Mouse (Mus musculus) embryonic facial prominence, embryonic 12.5 days (tissue): Measurements from ENCODE around the gene Aox4. TPM values are rescaled to one million over a fixed set of nuclear protein-coding genes. Genes with fewer than 3 reads are reported as not detected.

Experiments used
- ATAC-seq: fragments of 200-750 bp; cut with Nextera tagmentation; 2 replicates; pipeline ENCODE4 v1.8.0; 2017; ENCODE audit not compliant: insufficient number of reproducible peaks, insufficient read depth, low FRiP score, low TSS enrichment
- H3K27ac ChIP-seq: fragments of 300-500 bp; sonication (generic); 2 replicates; pipeline ENCODE4 v1.5.1; 2016; ENCODE audit warnings: mild to moderate bottlenecking
- H3K27me3 ChIP-seq: fragments of 300-500 bp; sonication (generic); 2 replicates; pipeline ENCODE4 v1.6.1; 2016; ENCODE audit warnings: mild to moderate bottlenecking, moderate library complexity
- H3K36me3 ChIP-seq: fragments of 300-500 bp; sonication (generic); 2 replicates; pipeline ENCODE4 v1.6.1; 2016; ENCODE audit warnings: mild to moderate bottlenecking
- H3K4me1 ChIP-seq: fragments of 300-500 bp; sonication (generic); 2 replicates; pipeline ENCODE4 v1.6.1; 2016
- H3K4me2 ChIP-seq: fragments of 300-500 bp; sonication (generic); replicated peaks from 2 replicates; pipeline ENCODE4 v1.6.1; 2016; ENCODE audit warnings: mild to moderate bottlenecking, moderate library complexity
- H3K4me3 ChIP-seq: fragments of 300-500 bp; sonication (generic); 2 replicates; pipeline ENCODE4 v1.5.1; 2016; ENCODE audit warnings: mild to moderate bottlenecking
- H3K9ac ChIP-seq: fragments of 300-500 bp; sonication (generic); 2 replicates; pipeline ENCODE4 v1.6.1; 2016; ENCODE audit warnings: mild to moderate bottlenecking, moderate library complexity
- H3K9me3 ChIP-seq: fragments of 300-500 bp; sonication (generic); 2 replicates; pipeline ENCODE4 v1.6.1; 2016; ENCODE audit warnings: mild to moderate bottlenecking, moderate library complexity
- WGBS: fragments of 180-500 bp; shearing (Covaris S2); methylation state at CpG from one replicate; pipeline ENCODE4 v1.1.7; 2016; 5-methylcytosine and 5-hydroxymethylcytosine counted together
- polyA plus RNA-seq: library from polyadenylated mRNA; unstranded; fragments of >200 nt; fragmentation: Nextera tagmentation; extraction: Ambion mirVana; gene quantifications from 2 replicates; pipeline ENCODE4 v1.2.1, GENCODE M21; 2016

The Aox4 gene
- polyA plus RNA-seq, 1 experiment from 2014 or later, result 0.14 TPM

DNA sequence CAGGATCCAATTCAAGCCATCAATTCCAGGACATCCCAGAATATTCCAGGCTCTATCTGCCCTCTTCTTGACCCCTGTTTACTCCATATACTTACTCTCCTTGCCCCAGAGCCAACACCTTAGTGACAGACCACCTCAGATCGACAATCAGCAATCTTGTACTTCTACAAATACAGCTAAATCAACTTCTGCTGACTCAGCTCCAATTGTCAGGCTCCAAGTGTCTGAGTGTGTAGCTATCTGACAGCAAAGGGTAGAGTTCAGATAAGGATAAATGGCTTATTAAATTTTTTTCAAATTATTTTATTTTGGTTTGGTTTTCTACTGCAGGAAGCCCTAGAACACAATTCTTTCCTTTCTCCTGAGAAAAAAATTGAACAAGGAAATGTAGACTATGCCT is 38.3 kb downstream of the Aox4 start:
- H3K9ac ChIP-seq, result no peak overlapping the region
- no peaks in the 10 kb centered on the region for H3K4me1 ChIP-seq
- no peaks in the 10 kb centered on the region for H3K9me3 ChIP-seq
- no peak overlapping the region for H3K27ac ChIP-seq
- no peak overlapping the region for H3K4me3 ChIP-seq
- no peaks in the 10 kb centered on the region for H3K36me3 ChIP-seq
- 77% methylated on average over 1 of the region's 1 CpGs for WGBS
- ATAC-seq, result no peak
- no peaks in the 10 kb centered on the region for H3K27me3 ChIP-seq
- H3K4me2 ChIP-seq, result no peak overlapping the region

DNA sequence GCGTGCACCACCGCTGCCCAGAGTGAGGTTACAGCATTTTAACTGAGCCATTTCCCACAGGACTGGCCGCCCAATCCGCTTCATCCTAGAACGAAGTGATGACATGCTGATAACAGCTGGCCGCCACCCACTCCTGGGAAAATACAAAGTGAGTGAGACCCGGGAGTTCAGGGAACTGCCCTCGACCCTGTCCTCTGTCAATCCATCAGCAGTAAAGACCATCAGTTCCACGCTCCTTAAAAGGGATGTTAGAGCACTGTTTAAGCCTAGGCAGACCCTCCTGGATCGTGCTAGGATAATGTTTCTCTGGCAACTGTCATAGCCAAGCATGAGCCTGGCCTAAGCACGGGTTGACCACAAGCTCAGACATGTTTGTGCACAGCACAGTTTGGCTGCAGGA is 43.3 kb downstream of the Aox4 start:
- Histone ChIP-seq H3K9me3 (no peaks in the 10 kb centered on the region), H3K4me3 (no peak overlapping the region), H3K27ac (no peak overlapping the region), H3K36me3 (no peaks in the 10 kb centered on the region), H3K4me2 (no peak overlapping the region), H3K27me3 (no peaks in the 10 kb centered on the region), H3K9ac (no peak overlapping the region), H3K4me1 (no peaks in the 10 kb centered on the region)
- ATAC-seq, result no peak
- 72% methylated on average over 11 of the region's 11 CpGs for WGBS

DNA sequence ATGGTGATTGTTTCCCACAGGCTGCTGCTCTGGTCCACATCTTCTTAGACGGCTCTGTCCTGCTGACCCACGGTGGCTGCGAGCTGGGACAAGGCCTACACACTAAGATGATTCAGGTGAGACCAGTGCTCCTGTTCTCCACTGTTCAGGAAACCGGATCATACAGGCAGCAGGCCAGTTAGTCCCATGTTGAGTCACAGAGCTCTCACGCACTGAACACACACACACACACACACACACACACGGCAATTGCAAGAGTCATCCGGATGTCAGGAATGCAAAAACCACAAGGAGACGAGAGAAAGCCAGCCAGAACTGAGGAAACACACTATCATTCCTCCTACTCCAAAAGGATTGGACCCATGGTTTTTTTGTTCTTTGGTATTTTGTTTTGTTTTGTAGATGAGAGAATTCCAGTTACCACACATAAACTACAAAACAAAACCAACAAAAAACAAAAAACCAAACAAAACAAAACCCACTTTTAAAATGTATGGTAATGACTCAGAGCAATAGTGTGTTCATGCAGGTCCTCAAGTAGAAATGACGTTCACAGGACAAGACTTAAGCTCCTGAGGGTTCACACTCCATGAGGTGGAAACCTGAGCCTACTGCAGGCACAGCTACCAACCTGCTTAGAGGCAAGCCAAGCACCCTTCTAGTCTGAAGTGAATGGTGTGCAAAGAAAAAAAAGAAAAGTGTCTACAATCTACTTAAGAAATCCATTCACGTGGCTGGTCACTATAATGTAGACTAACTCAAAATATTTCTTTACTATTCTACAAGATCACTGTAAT is 47.2 kb downstream of the Aox4 start:
- Histone ChIP-seq H3K4me3 (no peak overlapping the region), H3K9ac (no peak overlapping the region), H3K27ac (no peak overlapping the region), H3K9me3 (no peaks in the 10 kb centered on the region), H3K4me1 (no peaks in the 10 kb centered on the region), H3K4me2 (no peak overlapping the region), H3K27me3 (no peaks in the 10 kb centered on the region), H3K36me3 (no peaks in the 10 kb centered on the region)
- 79% methylated on average over 10 of the region's 10 CpGs for WGBS
- no peak for ATAC-seq

DNA sequence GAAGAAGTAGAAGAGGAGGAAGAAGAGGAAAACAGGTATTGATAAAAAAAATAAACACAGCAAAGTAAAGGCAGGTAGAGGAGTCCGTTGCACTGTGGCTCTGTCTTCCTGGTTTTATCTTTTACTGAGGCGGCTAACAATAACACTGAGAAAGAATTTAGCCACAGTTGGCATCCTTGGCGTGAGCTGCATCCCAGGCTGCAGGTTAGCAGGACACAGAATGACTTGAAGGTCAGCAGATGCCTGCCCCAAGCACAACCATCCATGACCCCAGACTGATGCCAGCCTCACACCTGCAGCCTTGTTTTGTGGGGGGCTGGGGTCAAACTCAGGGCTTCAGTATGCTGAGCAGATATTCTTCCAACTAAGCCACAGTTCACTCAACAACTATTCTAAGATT is 50.1 kb downstream of the Aox4 start:
- H3K36me3 ChIP-seq, result no peaks in the 10 kb centered on the region
- no peak for ATAC-seq
- H3K27ac ChIP-seq, result no peak overlapping the region
- 65% methylated on average over 3 of the region's 3 CpGs for WGBS
- no peak overlapping the region for H3K9ac ChIP-seq
- no peak overlapping the region for H3K4me3 ChIP-seq
- H3K27me3 ChIP-seq, result no peaks in the 10 kb centered on the region
- no peak overlapping the region for H3K4me2 ChIP-seq
- H3K9me3 ChIP-seq, result no peaks in the 10 kb centered on the region
- H3K4me1 ChIP-seq, result no peaks in the 10 kb centered on the region

DNA sequence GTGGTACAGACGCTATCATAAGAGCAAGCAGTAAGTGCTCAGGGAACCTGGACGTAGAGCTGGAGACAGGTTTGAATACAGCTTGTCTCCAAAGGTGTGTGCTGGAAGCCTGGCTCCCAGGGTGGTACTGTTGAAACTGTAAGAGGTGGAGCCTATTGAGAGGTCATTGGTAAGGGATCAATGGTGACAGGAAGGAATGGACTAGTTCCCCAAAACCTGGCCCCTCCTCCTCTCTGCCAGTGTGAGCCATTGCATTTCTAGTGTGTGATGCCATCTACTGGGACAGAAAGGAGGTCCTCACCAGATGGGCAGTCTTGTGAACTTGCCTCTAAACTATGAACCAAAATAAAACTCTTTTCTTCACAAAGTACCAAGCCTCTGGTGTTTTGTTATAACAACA is 58.0 kb downstream of the Aox4 start:
- Histone ChIP-seq H3K4me1 (no peaks in the 10 kb centered on the region), H3K9ac (no peak overlapping the region), H3K27me3 (no peaks in the 10 kb centered on the region), H3K4me3 (no peak overlapping the region), H3K9me3 (no peaks in the 10 kb centered on the region), H3K36me3 (no peaks in the 10 kb centered on the region), H3K27ac (no peak overlapping the region), H3K4me2 (no peak overlapping the region)
- no peak for ATAC-seq
- WGBS, result 76% methylated on average over 2 of the region's 2 CpGs

DNA sequence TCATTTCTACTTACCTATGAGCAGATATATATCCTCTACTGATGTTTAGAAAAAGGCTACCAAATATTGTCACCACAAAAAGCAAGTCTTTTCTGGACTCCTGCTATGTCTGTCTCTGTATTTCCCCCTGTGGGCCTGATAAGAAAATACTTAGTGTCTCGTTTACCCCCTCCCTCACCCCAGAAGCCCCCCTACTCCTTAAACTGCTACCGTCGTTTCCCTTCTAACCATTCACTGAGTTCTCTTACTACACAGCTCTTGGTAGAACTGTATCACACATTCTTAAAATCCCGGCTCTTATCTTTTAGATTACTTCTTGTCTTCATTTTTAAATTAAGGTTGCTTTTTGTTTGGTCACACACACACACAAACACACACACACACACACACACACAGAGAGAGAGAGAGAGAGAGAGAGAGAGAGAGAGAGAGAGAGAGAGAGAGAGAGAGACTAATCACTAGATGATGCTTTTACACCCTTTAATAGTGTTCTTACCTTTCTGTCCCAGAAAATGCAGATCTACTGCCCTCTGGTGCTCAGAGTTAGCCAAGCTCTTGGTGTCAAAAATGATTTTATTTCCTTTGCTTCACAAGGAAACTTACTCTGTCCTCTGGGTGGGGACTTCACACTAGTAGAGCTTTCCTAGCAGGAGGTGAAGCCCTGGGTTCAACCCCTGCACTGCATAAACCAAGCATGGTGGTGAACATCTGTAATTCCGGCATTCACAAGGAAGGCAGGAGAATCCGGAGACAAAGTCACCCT is 60.8 kb downstream of the Aox4 start:
- 66% methylated on average over 6 of the region's 6 CpGs for WGBS
- H3K9ac ChIP-seq, result no peak overlapping the region
- H3K4me2 ChIP-seq, result no peak overlapping the region
- no peaks in the 10 kb centered on the region for H3K9me3 ChIP-seq
- peaks cover 3% of the 10 kb centered on the region; the same call in 1 of the 2 replicates for H3K4me1 ChIP-seq
- no peak overlapping the region for H3K4me3 ChIP-seq
- no peaks in the 10 kb centered on the region for H3K36me3 ChIP-seq
- H3K27ac ChIP-seq, result no peak overlapping the region
- no peak for ATAC-seq
- no peaks in the 10 kb centered on the region for H3K27me3 ChIP-seq

DNA sequence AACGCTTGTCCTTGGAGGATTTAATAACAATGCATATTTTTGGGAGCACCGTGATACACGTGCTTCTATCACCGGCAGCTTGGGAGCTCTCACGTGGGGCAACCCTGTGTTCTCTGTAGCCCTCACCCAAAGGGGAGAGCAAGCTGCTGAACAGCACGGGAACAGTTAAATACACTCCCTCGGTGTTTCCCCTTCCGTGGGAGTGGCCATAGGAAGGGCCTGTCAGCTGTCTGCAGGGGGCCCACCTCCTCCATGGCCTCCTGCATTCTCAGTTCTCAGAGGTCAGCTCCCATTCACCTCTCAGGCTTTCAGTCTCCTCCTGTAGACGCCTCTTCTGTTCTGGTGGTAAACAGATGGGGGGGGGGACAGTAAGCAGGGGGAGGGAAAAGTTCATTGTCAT is 65.7 kb downstream of the Aox4 start:
- no peak for ATAC-seq
- H3K27ac ChIP-seq, result no peak overlapping the region
- H3K36me3 ChIP-seq, result no peaks in the 10 kb centered on the region
- no peaks in the 10 kb centered on the region for H3K27me3 ChIP-seq
- H3K9ac ChIP-seq, result no peak overlapping the region
- H3K9me3 ChIP-seq, result no peaks in the 10 kb centered on the region
- 0 out of 2 replicates have a peak overlapping the region, but pooled peaks have one; percentile 5 for H3K4me2 ChIP-seq
- H3K4me3 ChIP-seq, result no peak overlapping the region
- WGBS, result 23% methylated on average over 9 of the region's 9 CpGs
- H3K4me1 ChIP-seq, result peaks cover 10% of the 10 kb centered on the region; the same call in 1 of the 2 replicates

DNA sequence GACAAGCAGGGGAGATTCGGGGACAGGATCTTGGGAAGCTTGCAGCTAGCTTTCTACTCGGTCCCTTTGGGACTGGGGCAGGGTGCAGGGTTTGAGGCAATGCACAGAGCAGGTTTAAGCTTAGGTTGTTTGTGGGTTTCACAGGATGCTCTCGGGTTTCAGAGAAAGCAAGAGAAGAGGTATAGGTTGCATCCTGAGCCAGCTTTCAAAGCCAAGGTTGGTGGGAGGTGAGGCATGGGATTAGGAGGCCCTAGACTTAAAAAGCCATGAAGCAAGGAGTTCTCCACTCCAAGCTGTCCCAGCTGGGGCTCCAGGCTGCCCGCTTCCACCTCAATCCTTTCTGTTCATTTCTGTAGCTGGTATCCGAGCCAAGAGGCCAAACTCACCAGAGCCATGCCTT is 67.8 kb downstream of the Aox4 start, which contains the start of gene Aox2:
TSS of gene Aox2 (plus strand) at position 301 of the 400 bp plus-strand sequence.
- no peaks in the 10 kb centered on the region for H3K36me3 ChIP-seq
- H3K4me2 ChIP-seq, result no peak within 1 kb of the TSS
- no peaks in the 10 kb centered on the region for H3K27me3 ChIP-seq
- WGBS, result 74% methylated on average over 5 of the region's 5 CpGs
- peaks cover 12% of the 10 kb centered on the region; the same call in 1 of the 2 replicates for H3K4me1 ChIP-seq
- no peak for ATAC-seq
- H3K27ac ChIP-seq, result peak within 1 kb of the TSS; percentile 18; the same call in 1 of the 2 replicates
- H3K9me3 ChIP-seq, result no peaks in the 10 kb centered on the region
- H3K4me3 ChIP-seq, result no peak within 1 kb of the TSS
- H3K9ac ChIP-seq, result no peak within 1 kb of the TSS

DNA sequence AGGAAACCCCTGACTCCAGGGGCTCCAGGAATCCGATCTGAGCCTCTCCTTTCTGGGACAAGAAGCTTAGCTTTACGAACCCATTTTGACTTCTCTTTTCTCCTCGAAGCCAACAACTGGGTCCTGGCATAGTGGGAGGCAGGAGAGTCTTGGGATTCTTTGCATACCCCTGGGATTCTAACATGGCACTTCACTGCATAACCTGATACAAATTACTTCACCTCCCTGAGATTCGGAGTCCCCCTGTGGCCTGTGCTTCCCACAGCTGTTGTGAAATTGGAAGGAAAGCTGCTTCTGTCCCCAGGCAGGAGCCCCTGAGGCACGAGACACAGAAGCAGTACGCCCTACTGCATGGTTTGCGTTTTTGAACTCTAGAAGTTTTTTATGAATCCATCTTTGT is 68.3 kb downstream of the Aox4 start:
- no peak overlapping the region for H3K27ac ChIP-seq

DNA sequence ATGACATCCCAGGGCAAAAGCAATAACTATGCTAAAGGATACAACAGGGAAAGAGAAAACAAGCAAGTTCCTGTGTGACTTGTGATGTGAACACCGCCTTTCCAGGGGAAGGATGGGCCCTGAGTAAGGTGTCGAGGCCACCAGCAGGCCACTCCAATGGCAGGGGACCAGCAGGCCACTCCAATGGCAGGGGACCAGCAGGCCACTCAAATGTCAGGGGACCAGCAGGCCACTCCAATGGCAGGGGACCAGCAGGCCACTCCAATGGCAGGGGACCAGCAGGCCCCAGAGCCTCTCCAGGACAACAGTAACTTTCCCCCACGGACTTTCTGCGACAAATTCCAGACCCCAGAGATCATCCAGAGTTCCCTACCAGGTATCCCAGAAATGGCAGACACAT is 70.2 kb downstream of the Aox4 start:
- ATAC-seq, result no peak
- 80% methylated on average over 4 of the region's 4 CpGs for WGBS
- H3K4me2 ChIP-seq, result no peak overlapping the region
- H3K36me3 ChIP-seq, result no peaks in the 10 kb centered on the region
- peaks cover 12% of the 10 kb centered on the region; the same call in 1 of the 2 replicates for H3K4me1 ChIP-seq
- no peaks in the 10 kb centered on the region for H3K9me3 ChIP-seq
- no peak overlapping the region for H3K4me3 ChIP-seq
- no peaks in the 10 kb centered on the region for H3K27me3 ChIP-seq
- H3K9ac ChIP-seq, result no peak overlapping the region
- H3K27ac ChIP-seq, result no peak overlapping the region

More for the DNA sequence above, 68.3 kb downstream of the Aox4 start:
- Histone ChIP-seq H3K4me1 (peaks cover 12% of the 10 kb centered on the region; the same call in 1 of the 2 replicates), H3K4me3 (no peak overlapping the region), H3K27me3 (no peaks in the 10 kb centered on the region), H3K4me2 (no peak overlapping the region), H3K9ac (no peak overlapping the region), H3K9me3 (no peaks in the 10 kb centered on the region), H3K36me3 (no peaks in the 10 kb centered on the region)
- 45% methylated on average over 7 of the region's 7 CpGs for WGBS
- no peak for ATAC-seq

DNA sequence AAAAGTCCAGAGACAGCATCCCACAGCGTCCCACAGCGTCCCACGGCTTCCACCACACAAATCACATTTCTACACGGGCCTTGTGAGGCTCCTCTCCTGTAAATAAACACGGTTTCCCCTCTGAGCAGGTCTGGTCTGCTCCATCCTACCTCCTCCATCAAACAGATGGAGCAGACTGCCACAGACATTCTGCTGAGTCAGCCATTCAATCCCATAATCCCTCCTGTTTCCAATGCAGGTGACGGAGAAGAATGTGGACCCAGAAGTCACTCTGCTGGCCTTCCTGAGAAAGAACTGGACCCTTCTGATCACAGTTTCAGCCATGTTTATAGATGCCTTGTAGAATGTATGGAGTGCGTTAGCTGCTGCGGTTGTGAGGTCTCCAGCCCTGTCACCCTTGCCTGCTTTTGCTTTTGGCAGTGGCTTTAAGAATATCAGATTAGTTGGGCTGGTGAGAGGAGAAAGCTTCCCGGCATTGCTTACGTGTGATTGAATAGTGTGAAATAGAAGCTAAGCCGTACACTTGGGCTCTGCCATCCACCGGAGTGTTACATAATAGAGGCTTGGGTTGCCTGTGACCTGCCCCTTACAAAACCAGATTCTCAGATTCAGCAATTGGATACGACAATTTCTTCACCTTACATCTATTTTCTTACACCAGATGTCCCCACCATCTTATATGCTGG is 70.9 kb downstream of the Aox4 start:
- Histone ChIP-seq H3K4me3 (no peak overlapping the region), H3K27ac (no peak overlapping the region), H3K27me3 (no peaks in the 10 kb centered on the region), H3K4me1 (peaks cover 9% of the 10 kb centered on the region; the same call in 1 of the 2 replicates), H3K9me3 (no peaks in the 10 kb centered on the region), H3K36me3 (no peaks in the 10 kb centered on the region), H3K9ac (no peak overlapping the region), H3K4me2 (no peak overlapping the region)
- no peak for ATAC-seq
- WGBS, result 68% methylated on average over 13 of the region's 13 CpGs
